Mouse (Mus musculus): ENCODE measurements around the gene Sox5.
"Not testable (repeated sequence)": the region's sequence is repeated elsewhere in the genome, so short reads cannot be mapped to it uniquely, and the experiment has no call there.

The Sox5 gene

DNA sequence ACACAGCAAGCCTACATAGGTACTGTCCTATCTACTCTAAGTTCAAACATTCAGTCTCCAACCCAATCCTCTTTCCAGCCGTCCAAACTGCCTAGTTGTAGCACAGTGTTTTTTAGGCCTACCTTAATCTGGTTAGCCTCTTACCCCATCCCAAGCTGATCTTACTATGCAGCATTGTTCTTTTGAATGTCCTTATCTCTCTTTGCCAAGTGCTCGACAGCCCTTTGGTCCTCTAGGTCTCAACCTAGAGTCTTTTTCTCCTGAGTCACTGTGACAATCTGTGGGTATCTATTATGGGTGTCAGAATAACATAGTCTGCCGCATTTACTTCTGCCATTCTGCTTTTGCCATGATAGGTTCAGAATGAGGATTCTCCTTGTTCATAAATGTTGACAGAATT lies 598.7 kb downstream of the Sox5 start:
- DNase-seq (ENCODE audit: low spot score in 2 of 2) = no peak

DNA sequence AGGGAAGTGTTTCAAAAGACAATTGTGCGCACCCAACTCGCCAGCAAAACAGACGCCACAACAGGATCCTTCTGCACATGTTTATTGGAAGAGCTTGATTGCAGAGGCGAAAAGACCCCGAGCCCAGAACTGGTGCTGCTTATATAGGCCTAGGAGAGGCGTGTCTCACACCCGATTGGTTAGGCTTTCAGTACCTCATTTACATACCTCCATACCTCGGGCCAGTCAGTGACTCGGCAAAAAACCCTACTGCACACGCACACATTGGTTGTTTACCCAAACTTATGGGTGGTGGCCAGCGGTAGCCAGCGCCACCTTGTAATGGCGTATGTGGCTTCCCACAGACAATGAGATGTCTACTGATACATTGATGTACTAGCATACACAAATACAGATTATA lies 599.3 kb downstream of the Sox5 start:
- not testable (repeated sequence) for DNase-seq (ENCODE audit: low spot score in 2 of 2)

DNA sequence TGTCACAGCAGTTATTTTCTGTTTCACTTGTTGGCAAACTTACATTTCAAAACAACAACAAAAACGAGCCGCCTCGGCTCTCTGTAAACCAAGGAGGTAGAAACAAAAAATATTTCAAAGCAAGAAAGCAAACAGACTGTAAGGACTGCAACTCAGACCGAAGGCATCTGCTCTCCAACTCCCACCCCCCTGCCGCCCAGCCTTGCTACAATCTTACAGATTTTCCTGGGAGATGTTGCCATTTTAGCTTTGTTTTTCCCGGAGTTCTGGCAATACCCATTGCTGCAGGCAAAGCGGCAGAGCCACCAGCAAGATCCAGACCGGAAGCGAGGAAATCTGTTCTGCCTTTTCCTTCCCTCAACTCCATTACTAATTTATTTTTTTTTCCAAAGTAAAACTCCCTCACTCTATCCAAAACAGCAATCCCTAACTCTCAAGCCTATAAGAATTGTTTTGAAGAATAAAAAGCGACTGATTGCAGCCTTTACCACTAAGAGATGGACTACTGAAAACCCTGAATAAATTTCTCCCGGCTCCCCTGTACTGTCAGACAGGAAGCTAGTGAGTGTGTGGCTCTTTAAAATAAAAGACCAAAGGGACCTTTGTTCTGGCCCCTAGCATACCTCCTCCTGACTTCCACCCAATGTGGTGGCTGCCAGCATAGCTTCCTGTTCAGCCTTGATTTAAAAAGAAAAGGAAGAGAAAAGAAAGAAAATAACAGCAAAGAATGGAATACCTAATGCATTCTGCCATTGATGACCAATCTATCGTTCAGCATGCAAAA lies 600.5 kb downstream of the Sox5 start:
- no peak for DNase-seq (ENCODE audit: low spot score in 2 of 2)

DNA sequence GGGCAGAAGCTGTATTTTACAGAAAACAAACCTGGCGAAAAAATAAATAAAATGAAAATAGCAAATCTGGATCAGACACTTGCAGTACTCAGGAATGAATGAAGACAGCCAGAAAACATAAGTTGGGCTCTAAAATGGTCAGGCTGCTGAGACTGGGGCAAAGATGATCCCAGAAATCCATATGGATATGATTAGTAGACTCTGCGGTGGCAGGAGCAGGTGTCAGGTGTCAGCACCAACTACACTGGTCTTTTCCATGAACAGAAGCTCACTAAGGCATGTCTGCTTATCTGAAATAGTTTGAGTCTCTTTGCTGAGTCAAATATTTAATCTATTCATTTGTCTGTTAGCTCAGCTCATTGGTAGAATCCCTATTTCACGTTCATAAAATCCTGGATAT lies 602.7 kb downstream of the Sox5 start:
- DNase-seq (ENCODE audit: low spot score in 2 of 2) = no peak

DNA sequence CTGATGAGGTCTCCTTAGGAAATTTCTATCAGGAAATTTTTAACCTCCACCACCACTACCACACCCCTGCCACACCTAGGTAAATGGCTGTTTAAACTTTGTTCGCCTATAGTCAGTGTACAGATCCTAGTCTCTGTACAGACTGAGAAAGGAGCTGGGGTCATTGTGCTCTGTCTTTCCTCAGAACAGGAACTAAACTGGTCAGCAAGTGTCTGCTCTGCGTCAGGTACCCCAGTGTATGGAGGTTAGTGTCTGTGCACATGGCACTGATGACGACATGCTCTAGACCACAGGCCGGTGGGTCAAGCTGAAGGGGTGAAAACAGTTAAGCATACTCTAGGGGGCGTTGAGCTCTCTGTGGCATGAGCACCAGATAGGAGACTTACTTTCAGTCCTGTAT lies 605.1 kb downstream of the Sox5 start:
- DNase-seq (ENCODE audit: low spot score in 2 of 2) = no peak

DNA sequence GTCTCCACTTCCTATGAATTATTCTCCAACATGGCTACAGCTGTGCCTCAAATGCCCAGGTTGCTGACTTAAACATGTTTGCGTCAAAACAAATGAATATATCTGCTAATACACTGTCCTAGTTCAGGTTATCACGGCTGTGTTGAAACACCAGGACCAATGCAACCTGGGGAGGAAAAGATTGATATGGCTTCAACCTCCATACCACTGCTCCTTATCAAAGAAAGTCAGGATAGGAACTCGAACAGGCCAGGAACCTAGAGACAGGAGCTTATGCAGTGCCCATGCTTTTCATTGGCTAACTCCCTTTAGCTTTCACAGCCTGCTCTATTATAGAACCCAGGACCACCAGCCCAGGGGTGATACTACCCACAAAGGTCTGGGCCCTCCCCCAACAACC lies 606.2 kb downstream of the Sox5 start:
- no peak for DNase-seq (ENCODE audit: low spot score in 2 of 2)

DNA sequence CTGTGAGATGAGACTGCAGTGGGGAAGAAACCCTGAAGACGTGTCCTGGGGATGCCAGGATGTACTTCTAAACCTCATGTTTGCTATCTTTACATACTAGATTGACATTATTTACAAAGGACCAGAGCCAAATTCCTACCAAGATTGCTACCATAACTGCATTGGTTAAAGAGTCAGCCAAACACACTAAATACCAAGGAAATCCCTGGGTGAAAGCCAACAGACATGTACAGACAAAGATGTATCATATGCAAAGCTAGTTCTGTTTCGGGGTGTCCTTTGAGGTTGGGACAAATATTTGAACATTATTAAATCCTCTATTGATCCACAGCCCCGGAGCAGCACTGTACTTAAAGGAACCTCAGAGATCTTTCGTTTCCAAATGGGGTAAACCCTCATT lies 611.2 kb downstream of the Sox5 start:
- DNase-seq (ENCODE audit: low spot score in 2 of 2) = no peak

DNA sequence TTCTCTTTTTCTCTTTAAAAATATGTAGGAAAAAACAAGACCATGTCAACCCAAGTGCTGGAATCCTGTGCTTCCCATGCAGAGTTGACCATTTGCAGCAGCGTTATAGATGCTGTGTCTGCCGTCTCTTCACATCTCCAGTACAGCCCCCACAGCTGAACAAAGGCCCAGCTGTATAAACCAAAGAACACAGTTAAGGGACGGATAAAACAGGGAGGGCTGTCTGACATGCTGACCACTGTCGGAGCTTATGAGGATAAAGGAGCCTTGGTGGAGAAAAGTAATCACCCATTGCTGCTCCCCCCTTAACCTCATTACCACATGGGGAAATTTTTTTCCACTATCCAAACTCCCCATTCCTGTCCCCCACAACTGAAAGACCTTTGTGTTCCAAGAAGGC lies 612.0 kb downstream of the Sox5 start:
- no peak for DNase-seq (ENCODE audit: low spot score in 2 of 2)

DNA sequence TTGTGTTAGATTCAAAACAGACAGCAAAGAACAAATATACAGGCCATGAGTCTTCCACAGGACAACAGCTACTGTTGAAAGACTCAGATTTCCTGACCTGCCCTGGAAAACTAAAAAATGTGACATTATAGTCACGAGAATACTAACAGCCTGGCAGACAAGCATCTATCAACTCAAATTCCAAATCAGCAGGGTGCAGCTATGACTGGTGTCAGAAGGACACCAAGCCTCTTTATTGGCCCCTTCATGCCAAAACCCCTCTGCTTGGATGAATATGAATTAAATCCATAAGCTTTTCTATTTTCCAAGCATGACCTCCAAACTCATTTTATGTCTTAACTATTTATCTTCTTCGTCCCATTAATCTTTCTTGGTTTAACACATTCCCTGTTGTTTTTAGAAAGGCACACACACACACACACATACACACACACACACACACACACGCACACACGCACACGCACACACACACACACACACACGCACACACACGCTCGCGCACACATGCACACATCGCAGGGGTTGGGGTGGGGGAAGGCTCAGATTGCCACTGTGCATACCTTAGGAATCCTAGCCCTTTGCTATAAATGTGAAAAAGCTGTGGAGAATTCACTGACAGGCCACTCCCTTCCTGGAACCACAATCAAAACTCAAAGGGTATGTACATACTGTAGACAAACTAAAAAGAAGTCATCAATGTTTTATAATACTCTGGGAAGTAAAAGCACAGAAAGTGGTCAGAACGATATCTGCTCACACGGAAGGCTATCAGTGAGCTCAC lies 612.9 kb downstream of the Sox5 start:
- no peak for DNase-seq (ENCODE audit: low spot score in 2 of 2)

DNA sequence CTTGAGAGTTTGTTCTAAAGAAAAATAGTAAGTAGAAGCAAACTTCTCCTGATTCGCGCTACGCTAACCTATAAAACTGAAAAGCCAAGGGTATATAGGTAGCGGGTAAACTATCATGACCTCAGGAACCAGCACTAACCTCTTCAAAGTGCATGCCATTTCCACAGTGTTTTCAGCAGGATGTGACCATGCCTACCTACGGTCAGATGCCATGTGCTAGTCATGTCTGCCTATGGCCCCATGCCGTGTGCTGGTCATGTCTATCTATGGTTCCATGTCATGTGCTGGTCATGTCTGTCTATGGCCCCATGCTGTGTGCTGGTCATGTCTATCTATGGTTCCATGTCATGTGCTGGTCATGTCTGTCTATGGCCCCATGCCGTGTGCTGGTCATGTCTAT lies 614.7 kb downstream of the Sox5 start:
- no peak for DNase-seq (ENCODE audit: low spot score in 2 of 2)

DNA sequence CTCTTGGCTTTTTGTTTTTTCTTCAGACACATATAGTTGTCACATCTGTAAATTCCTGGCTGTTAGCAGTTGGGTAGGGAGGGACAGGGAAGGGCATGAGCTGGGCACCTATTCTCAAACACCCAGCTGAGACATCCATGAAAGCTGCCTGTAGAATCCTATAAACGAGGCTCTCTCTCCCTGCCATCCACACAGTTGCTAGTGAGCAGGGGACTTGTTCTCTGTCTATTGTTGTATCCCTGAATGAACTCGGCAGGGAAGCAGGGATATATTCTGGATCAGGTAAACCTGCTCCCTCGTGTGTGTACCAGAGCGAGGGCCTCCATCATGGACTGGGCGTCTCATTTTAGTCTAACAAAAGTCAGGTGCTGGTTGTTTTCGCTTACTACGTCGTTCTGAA lies 615.1 kb downstream of the Sox5 start:
- no peak for DNase-seq (ENCODE audit: low spot score in 2 of 2)

DNA sequence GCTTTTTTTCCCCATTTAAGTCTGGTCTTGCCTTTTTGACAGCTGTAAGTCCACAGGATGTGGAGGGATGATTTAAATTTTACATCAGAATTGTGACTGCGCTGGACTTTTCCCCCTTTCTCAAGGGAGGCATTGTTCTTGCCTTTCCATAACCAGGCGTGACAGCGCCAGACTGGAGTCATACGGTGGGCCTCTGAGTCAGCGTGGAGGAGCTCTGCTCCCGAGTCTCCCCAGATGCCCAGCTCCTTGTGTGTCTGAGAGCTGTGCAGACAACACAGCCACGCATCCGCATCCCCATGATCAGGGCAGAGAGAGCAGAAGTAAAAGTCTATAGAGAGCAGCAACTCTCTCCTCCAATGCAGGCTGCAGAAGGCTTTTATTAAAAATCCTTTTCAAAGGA lies 615.7 kb downstream of the Sox5 start:
- no peak for DNase-seq (ENCODE audit: low spot score in 2 of 2)

DNA sequence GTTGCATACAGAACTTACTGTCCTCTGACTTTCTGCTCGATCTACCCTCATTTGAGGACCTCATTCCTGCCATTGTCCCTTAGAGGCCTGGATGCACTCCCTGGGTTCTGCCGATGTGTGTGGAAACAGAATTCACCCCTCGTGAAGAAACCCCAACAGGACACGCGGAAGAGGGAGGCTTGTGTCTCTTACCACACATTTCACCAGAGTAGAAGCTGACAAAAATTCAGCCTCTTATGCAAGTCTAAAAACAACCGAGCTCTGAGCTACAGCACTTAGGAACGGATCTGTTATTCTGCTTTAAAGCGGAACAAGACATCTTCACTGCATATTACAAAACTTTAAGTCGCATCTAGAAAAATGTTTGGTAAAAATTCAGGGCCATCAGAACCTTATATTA lies 618.3 kb downstream of the Sox5 start:
- no peak for DNase-seq (ENCODE audit: low spot score in 2 of 2)

DNA sequence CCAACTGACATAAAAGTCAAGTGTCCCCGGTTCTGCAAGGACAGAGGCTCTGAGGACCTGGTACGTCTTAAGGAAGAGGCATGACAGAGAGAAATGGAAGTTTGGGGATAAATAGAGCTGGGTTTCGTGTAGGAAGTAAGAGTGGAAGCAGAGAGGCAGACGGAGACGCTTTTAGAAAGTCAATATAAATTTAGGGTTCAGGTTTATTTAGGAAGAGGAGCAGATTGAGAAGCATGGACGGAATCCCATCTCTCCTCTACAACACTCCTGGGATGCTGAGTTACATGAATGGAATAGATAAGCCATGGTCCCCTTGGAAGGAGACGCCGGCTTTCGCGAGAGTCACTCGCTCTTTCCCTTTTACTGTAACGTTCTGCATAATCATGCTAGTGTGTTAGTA lies 623.1 kb downstream of the Sox5 start:
- DNase-seq (ENCODE audit: low spot score in 2 of 2) = no peak

DNA sequence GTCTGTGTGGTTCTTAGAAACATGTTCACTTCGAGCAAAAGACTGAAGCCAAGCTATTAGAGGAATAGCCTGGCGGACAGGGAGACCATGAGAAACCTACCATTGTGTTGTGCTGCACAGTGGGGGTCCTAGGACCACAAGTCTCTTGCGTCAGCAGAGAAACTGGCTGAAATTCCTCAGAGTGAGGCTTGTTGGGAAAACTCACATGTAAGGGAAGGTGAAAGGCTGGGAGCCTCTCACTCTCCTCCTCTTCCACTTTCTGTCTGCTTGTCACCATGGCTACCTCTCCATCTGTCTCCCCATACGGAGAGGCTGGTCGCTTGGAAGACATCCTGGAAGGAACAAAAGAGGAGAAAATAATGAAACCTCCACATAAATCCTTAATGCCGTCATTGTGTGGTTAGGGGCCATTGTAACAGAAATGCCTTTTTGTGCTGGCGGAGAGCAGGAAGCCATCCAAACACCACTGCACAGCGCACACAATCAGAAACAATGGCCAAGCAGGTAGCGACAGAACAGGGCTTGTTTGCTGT lies 626.8 kb downstream of the Sox5 start:
- no peak for DNase-seq (ENCODE audit: low spot score in 2 of 2)

DNA sequence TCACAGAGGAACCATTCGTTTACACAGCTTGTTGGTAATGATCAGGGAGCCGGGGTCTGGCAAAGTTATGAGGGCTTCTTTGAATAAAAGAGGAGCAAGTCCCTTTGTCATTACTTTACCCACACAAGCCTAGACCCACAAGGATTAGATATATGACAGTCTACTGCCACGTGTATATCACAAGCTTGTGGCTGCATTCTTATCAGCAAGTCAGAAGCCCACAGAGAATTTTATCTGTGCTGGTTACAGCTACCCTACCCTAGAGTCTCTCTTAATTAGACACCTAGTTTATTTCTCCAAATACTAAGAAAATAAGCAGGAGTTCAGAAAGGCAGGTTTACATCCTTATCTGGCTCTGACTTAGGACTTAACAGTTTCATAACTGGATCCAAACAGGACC lies 629.8 kb downstream of the Sox5 start:
- no peak for DNase-seq (ENCODE audit: low spot score in 2 of 2)

DNA sequence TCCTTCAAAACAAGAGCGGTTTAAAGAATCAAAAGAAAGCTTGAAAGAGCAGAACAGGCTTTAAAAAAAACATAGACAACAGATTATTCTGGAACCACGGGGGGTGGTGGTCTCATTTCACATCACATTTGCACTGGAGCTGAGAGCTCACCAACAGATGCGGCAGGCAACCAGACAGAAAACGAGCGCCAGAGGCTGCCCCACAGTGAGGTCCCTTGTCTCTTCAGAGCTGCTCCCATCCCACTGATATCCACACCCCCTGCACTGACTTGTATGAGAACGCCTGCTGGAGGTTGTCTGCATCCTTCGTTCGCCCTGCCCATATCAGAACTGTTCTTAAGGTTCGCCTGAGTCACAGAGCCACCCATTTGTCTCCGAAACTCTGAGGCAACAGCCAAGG lies 630.7 kb downstream of the Sox5 start:
- no peak for DNase-seq (ENCODE audit: low spot score in 2 of 2)

DNA sequence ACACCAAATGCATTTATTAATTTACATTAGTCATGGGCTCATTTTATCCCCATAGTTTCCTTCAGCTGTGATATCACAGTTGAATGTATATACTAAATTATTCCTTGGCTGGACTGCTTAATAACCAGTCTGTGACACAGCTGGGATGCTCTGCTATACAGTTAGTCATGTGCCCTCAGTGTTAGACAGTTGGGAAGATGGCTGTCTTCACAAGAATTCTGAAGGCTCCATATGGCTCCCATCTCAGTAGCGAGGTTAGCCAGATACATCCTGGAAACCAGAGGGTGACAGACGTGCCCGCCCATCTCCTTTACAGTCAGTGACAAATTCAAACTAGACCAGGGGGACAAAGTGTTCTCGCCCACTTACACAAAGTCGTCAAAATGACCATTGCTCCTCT lies 644.4 kb downstream of the Sox5 start:
- DNase-seq (ENCODE audit: low spot score in 2 of 2) = no peak

DNA sequence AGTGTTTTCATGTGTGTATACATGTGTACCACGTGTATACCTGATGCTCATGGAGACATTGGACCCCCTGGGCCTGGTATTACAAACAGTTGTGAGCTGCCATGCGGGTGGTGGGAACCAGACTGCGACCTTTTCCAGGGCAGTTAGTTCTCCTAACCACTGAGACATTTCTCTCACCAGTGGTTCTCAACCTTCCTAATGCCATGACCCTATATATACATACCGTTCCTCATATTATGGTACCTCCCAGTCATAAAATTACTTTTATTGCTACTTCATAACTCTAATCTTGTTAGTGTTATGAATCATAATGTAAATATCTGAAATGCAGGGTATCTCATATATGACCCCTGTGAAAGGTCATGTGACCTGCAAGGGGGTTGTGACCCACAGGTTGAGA lies 644.9 kb downstream of the Sox5 start:
- no peak for DNase-seq (ENCODE audit: low spot score in 2 of 2)

DNA sequence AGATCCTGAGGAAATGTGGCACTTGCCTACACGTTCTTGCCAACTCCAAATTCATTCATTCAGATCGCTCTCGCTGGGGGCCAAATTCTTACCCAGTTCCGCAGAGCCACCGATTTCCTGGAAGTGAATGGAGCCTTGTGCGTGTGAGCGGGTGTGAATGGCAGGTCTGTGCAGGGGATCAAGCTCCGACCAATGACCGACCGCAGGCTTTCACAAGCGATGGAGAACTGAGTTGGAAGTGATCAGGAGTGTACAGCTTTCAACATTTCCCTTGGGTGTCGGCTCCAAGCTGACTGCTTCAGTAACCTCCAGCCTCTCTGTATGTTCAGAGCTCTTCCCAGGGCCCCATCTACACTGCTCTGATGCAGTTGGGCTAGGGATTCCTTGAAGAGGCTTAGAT lies 651.9 kb downstream of the Sox5 start:
- no peak for DNase-seq (ENCODE audit: low spot score in 2 of 2)

DNA sequence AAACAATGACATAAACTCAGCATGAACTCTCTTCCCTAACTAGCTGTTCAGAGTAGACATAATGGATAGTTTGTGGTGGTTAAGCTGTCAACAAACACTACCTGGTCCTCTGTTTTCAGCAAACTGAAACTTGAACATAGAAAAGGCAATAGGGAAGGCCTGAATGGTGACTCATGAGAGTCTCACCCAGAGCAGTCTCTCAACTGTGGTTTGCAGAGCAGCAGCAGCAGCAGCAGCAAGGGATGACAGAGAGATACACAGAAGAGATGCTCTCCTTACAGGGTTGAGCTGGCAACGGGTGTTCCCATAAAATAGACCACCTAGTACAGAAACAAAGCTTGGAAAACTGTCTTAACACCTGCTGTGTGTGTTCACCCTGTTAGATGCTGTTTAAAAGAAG lies 661.8 kb downstream of the Sox5 start:
- DNase-seq (ENCODE audit: low spot score in 2 of 2) = no peak

DNA sequence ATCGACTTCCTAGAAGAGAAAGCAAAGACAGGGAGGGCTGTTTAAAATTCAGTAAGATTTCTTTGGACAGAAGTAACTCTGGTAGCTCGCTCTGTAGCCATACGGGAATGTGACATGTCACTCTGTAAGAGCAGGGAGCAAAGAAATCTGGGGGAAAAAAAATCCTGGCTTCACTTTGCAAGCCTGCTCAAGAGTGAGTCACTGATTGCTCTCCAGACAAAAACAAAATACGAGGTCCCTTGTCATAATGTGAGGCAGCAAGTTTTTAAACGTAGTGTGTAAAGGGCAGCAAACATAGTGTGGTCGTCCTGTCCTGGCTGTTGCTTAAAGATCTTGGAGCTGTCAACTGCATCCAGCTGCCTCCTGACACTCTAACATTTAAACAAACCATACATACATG lies 665.1 kb downstream of the Sox5 start:
- no peak for DNase-seq (ENCODE audit: low spot score in 2 of 2)

DNA sequence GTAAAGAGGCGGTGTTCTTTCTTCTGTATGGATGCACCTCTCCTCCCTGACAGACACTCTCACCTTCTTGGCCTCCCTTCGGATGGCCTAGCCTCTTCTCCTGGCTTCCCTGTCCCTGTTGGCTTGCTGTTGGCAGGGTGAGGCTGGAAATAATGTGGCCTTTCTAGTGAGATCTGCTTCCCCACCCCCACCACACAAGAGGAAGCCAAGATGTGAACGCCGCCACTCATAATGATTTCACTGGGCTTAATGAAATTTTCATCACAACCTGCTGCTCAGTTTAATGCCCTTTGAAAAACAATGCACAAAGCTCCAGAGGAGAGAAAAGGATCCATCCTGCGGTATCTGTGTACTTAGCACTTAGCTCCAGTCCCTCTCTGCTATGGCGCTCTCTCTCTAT lies 670.2 kb downstream of the Sox5 start:
- no peak for DNase-seq (ENCODE audit: low spot score in 2 of 2)

Measured in frontal cortex, postnatal 10 days (tissue).